Mouse (Mus musculus): ENCODE measurements around the gene Zmynd19. TPM values are rescaled to one million over a fixed set of nuclear protein-coding genes. Genes with fewer than 3 reads are reported as not detected.

Zmynd19 gene
- polyA plus RNA-seq, 1 experiment from 2014 or later, result 31.1 TPM

DNA sequence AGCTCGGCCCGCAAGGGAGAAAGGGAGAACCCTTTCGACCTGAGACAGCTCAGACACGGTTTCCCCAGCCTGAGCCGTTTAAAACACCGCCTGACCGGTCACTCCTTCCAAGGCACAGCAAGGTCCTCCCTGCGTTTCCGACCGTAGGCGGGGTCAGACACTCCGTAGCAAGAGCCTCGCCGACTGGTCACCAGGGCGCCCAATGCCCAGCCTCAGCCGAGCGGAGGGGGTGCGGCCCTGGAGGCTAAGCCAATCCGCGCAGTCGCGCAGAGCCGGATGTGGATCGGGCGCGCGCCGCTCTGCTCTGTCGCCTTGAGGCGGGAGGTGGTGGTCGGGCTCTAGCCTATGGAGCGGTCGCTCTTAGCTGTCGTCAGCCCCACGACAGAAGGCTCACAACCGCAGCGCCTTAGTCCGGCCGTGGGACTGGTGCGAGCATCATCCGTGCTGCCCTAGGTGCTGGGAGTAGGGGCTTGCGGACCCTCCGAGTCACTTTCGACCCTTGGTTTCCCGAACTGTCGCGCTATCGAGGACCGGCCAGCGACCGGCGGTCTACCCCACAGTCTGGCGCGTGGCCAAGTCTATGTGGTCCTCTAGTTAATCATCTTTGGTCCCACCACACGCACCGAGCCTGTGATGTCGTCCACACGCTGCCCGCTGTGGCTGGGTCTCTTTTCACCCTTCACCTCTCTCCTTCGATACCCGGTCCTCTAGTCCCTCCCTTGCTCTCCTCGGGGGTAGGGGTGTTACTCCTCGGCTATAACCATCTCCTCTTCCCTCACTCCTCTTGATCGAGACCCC is 25.5 kb downstream of the Zmynd19 start, which contains the start of gene Mrpl41:
Gene Mrpl41 (minus strand): TSS at position 193 of the 798 bp plus-strand sequence.
- in situ Hi-C loops (cut with MboI; ENCODE audit: low pct_unique_long_range_greater_than_20kb), result no loop called here
- ATAC-seq, result peak; percentile 95
- ChIA-PET POLR2A (interaction anchor here (0.6 to 2.4 kb wide), 3 partner anchors 12 to 15 kb away, joined by 3 to 7 read pairs (median 3); no protein-coding TSS in a partner anchor), CTCF (no interaction called here)
- no peak for TF ChIP-seq CTCF (IDR thresholded peaks at IDR 0.05)
- no peaks in the 10 kb centered on the region for H3K27me3 ChIP-seq
- DNase-seq (ENCODE audit: low read depth, low spot score), result peak; percentile 73

DNA sequence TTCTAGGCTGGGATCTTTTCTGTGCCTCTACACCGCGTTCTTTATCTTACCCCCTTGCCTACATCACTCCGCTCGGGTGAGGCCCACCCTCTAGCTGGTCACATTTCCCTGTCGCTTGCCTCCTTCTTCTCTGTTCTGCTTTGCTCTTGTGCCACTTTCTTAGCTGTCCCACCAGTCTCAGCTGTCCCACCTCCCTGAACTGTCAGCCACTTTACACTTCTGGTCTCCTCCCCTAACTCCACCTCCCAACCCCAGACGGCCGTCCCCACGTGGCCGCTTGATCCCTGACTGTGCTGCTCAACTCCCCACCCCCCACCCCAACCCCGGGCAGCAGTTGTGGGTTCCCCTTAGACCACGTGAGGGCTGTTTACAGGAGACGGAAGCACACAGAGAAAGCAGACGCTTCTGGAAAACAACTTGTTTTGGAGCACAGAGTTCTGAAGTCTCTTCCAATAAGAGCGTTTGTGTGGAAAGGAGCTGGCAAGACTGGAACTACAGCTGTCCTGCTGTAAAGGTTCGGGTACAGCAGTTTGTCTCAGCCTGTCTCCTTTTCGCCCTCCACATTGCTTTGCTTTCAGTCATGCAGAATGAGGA is 26.2 kb downstream of the Zmynd19 start, which contains the start of gene Pnpla7:
Gene Pnpla7 (plus strand): TSS at position 330 of the 594 bp plus-strand sequence.
- POLR2A ChIA-PET, result interaction anchor here (1.1 kb wide), 1 partner anchor 12 kb away, joined by 3 read pairs; no protein-coding TSS in a partner anchor
- CTCF ChIA-PET, result interaction anchor here (1.1 kb wide), 1 partner anchor 15 kb away, joined by 4 read pairs; no protein-coding TSS in a partner anchor
- TF ChIP-seq CTCF (IDR thresholded peaks at IDR 0.05), result no peak
- peak; percentile 49 for ATAC-seq
- in situ Hi-C loops (cut with MboI; ENCODE audit: low pct_unique_long_range_greater_than_20kb), result no loop called here
- DNase-seq (ENCODE audit: low read depth, low spot score), result peak; percentile 34
- no peaks in the 10 kb centered on the region for H3K27me3 ChIP-seq

DNA sequence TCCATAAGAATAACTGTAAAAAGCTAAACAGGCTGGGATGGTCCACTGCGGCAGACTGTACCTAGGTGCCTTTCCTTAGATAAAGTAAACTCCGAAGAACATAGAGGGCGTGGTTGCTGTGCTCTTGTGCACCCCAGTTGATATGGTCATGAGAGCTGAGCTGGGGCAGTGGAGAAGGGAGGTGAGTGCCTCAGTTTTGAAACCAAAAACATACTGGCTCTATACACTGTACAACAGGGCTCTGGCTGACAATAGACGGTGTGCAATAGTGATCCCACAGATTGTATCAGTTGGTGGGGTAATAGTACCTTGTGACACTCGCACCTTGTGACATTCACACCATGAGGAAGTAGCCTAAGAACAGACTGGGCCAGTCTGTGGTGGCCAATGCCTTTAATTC is 27.4 kb downstream of the Zmynd19 start:
- no peak for TF ChIP-seq CTCF (IDR thresholded peaks at IDR 0.05)
- CTCF ChIA-PET, result interaction anchor here (1.1 kb wide), 1 partner anchor 16 kb away, joined by 4 read pairs; no protein-coding TSS in a partner anchor
- in situ Hi-C loops (cut with MboI; ENCODE audit: low pct_unique_long_range_greater_than_20kb), result no loop called here
- DNase-seq (ENCODE audit: low read depth, low spot score) (no peak), ATAC-seq (no peak)
- POLR2A ChIA-PET, result no interaction called here
- H3K27me3 ChIP-seq, result no peaks in the 10 kb centered on the region

DNA sequence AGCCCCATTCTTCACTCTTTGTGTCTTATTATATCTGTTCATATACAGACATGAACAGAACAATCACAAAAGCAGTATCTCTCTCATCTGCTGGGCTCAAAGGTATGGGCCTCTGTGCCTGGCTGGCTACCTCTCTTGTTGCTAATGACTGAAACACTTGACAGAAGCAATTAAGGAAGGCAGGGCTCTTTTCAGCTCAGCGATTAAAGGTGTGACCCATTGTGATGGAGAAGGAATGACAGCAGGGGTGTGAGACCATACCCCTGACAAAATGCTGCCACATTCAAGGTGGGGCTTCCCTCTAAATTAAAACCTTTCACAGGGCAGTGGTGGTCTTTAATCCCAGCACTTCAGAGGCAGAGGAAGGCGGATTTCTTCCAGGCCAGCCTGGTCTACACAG is 38.2 kb downstream of the Zmynd19 start:
- ChIA-PET CTCF (no interaction called here), POLR2A (interaction anchor here (1.4 kb wide), 1 partner anchor 12 kb away, joined by 3 read pairs; the partner anchor contains the start of gene Pnpla7)
- in situ Hi-C loops (cut with MboI; ENCODE audit: low pct_unique_long_range_greater_than_20kb), result no loop called here
- DNase-seq (ENCODE audit: low read depth, low spot score) (no peak), ATAC-seq (no peak)
- H3K27me3 ChIP-seq, result no peaks in the 10 kb centered on the region
- no peak for TF ChIP-seq CTCF (IDR thresholded peaks at IDR 0.05)

DNA sequence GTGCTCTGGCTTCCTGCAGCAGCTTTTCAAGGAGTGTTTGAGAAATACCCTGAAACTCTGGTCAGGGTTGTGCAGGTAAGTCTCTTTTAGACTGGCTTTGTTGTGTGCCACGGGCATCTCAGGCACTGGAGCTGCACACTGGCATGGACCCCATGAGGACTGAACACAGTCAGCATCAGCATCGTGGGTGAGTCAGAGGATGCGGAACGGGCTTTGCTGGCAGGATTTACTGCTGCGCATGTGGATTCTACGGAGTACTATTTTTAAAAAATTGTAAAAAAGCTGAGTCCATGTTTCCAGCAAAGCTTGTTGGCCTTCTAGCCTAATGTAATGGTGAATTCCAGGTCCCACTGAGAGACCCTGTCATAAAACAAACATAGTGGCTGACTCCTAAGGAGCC is 45.7 kb downstream of the Zmynd19 start:
- ChIA-PET POLR2A (no interaction called here), CTCF (no interaction called here)
- no peak for ATAC-seq
- H3K27me3 ChIP-seq, result no peaks in the 10 kb centered on the region
- DNase-seq (ENCODE audit: low read depth, low spot score), result no peak
- in situ Hi-C loops (cut with MboI; ENCODE audit: low pct_unique_long_range_greater_than_20kb), result no loop called here
- no peak for TF ChIP-seq CTCF (IDR thresholded peaks at IDR 0.05)

DNA sequence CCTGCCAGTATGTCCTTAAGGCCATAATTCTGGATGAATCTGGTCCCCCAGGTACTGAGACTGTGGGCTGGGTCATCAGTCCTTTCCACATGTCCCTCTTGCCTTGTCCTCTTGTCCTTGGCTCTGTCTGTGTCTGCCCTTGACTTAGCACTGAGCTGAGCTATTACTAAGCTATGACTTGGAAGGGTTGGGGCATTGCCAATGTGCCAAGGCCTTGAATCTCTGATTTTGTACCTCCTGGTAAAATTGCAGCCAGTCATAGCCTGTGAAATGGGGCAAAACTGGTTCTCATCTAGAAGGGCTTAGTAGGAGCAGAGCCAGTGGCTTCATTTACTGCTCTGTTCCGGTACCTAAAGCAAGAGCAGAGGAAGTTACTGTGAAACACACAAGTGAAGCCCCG is 46.9 kb downstream of the Zmynd19 start:
- in situ Hi-C loops (cut with MboI; ENCODE audit: low pct_unique_long_range_greater_than_20kb), result no loop called here
- POLR2A ChIA-PET, result no interaction called here
- CTCF ChIA-PET, result no interaction called here
- no peaks in the 10 kb centered on the region for H3K27me3 ChIP-seq
- no peak for ATAC-seq
- no peak for TF ChIP-seq CTCF (IDR thresholded peaks at IDR 0.05)
- DNase-seq (ENCODE audit: low read depth, low spot score), result no peak

DNA sequence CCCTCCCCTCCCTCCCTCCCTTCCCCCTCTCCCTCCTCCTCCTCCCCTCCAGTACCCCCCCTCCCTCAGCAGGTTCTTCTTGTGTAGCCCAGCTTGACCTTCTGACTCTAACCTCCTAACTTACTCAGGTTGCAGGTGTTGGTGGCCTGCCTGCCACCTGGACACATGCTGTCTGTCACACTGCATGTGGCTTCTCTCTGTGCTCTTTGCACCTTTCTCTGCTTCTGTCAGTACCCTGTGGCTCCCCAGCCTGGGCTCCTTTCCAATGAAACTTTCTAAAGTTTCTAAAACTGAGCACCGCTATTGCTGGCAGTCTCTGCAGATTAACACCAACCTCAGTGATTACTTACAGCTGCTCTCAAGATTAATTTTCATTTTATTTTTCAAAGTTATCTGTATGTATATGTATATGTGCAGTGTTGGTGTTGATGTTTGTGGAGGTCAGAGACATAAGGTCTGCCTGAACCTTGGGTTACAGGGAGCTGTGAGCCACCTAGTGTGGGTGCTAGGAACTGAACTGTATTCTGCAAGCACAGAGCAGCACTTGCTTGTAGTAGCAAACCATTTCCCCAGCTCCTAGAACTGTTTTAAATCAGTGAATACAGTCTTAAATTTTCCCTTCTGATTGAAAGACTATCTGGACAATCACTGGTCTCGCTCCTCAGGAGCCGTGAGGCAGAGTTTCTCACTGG is 51.1 kb downstream of the Zmynd19 start:
- ChIA-PET CTCF (interaction anchor here (1.3 kb wide), 1 partner anchor 40 kb away, joined by 3 read pairs; no protein-coding TSS in a partner anchor), POLR2A (interaction anchor here (1.2 kb wide), 1 partner anchor 11 kb away, joined by 5 read pairs; no protein-coding TSS in a partner anchor)
- DNase-seq (ENCODE audit: low read depth, low spot score) (no peak), ATAC-seq (no peak)
- in situ Hi-C loops (cut with MboI; ENCODE audit: low pct_unique_long_range_greater_than_20kb), result no loop called here
- H3K27me3 ChIP-seq, result no peaks in the 10 kb centered on the region
- TF ChIP-seq CTCF (IDR thresholded peaks at IDR 0.05), result peak; percentile 62

DNA sequence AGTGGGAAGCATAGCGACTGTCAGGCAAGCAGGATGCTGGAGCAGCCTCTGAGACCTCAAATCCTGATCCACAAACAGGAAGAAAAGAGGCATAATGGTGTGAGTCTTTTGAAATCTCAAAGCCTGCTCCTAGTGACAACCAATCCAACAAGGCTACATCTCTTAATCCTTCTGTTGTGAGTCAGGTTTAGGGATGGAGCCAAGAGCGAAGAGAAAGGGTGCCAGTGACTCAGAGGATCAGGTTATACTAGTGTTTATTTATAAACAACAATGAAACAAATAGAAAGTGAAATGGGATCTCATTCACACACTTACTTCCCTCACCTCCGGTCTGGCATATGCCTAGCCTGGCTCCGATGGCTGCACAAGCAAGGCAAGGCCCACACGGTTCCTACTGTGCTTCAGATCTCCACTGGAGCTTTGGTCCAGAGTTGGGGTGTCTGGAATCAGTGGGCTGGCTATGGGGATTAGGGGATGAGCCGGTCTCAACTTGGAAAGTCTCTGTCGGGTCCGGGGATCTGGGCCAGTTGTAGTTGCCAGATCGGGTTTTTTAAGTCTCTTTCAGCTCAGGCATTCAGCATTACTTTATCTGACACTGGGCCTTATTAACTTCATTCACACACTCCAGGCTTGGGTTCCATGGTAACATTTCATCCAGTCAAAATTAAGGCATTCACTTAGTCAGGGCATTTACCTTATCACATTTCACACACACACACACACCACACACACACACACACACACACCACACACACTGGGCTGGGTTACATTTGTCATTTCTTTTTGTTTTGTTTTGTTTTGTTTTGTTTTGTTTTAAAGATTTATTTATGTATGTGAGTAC is 54.6 kb downstream of the Zmynd19 start:
- TF ChIP-seq CTCF (IDR thresholded peaks at IDR 0.05), result no peak
- POLR2A ChIA-PET, result interaction anchor here (0.6 kb wide), 1 partner anchor 39 kb away, joined by 3 read pairs; no protein-coding TSS in a partner anchor
- CTCF ChIA-PET, result no interaction called here
- no peaks in the 10 kb centered on the region for H3K27me3 ChIP-seq
- in situ Hi-C loops (cut with MboI; ENCODE audit: low pct_unique_long_range_greater_than_20kb), result no loop called here
- no peak for DNase-seq (ENCODE audit: low read depth, low spot score)
- no peak for ATAC-seq

DNA sequence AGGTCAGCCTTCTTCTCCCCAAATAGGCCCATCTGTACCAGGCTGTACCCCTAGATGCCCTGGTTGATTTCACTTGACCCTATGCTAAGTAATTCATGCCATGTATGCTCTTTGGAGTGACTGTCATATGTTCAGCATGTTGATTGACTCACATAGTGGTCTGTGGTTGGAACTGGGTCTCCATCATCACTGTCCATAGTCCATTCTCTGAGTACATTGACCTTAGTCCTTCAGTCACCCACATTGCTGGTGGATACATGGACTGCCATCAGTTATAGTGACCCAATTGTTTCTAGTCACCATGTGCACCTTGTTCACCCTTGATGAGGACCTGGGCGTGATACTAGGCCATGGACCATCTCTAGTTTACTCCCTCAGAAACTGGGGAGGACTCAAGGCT is 57.2 kb downstream of the Zmynd19 start:
- ChIA-PET CTCF (no interaction called here), POLR2A (no interaction called here)
- no peaks in the 10 kb centered on the region for H3K27me3 ChIP-seq
- ATAC-seq (no peak), DNase-seq (ENCODE audit: low read depth, low spot score) (no peak)
- in situ Hi-C loops (cut with MboI; ENCODE audit: low pct_unique_long_range_greater_than_20kb), result no loop called here
- TF ChIP-seq CTCF (IDR thresholded peaks at IDR 0.05), result no peak

DNA sequence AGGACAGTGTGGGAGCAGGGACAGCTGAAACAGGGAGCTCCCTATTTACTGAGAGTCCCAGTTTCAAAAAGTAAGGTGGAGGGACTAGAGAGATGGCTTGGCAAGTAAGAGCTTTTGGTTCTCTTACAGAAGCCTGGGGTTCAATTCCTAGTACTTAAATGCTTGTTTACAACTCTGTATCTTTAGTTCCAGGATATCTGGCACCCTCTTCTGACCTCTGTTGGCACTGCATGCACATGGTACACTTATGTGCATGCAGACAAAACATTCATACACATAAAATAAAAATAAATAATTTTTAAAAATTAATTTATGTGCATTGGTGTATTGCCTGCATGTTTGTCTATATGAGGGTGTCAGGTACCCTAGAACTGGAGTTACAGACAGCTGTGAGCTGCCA is 58.7 kb downstream of the Zmynd19 start:
- H3K27me3 ChIP-seq, result no peaks in the 10 kb centered on the region
- TF ChIP-seq CTCF (IDR thresholded peaks at IDR 0.05), result peak; percentile 48
- ChIA-PET CTCF (interaction anchor here (1.0 to 1.3 kb wide), 2 partner anchors 11 to 14 kb away, joined by 3 read pairs; no protein-coding TSS in a partner anchor), POLR2A (interaction anchor here (0.6 kb wide), 1 partner anchor 981 kb away, joined by 4 read pairs; no protein-coding TSS in a partner anchor)
- DNase-seq (ENCODE audit: low read depth, low spot score) (no peak), ATAC-seq (no peak)
- in situ Hi-C loops (cut with MboI; ENCODE audit: low pct_unique_long_range_greater_than_20kb), result no loop called here

Other genes starting within 250 kb of the Zmynd19 start
- gene Cacna1b, start 186.6 kb upstream of the Zmynd19 start, polyA plus RNA-seq (2021), result 0.42 TPM
- gene Ehmt1, start 30.2 kb upstream of the Zmynd19 start, polyA plus RNA-seq (2021), result 43.4 TPM
- gene Arrdc1, start 14.5 kb upstream of the Zmynd19 start, polyA plus RNA-seq (2021), result 36.4 TPM
- 22.1 TPM for gene Dph7, start 12.6 kb downstream of the Zmynd19 start, polyA plus RNA-seq (2021)
- gene Mrpl41, start 25.3 kb downstream of the Zmynd19 start, polyA plus RNA-seq (2021), result 47.6 TPM
- gene Pnpla7, start 26.2 kb downstream of the Zmynd19 start, polyA plus RNA-seq (2021), result 16.6 TPM
- 120 TPM for gene Nsmf, start 104.6 kb downstream of the Zmynd19 start, polyA plus RNA-seq (2021)
- gene Entpd8, start 130.5 kb downstream of the Zmynd19 start, polyA plus RNA-seq (2021), result not detected
- not detected for gene Noxa1, start 145.4 kb downstream of the Zmynd19 start, polyA plus RNA-seq (2021)
- 0.12 TPM for gene Nrarp, start 231.0 kb downstream of the Zmynd19 start, polyA plus RNA-seq (2021)
- gene Tor4a, start 247.1 kb downstream of the Zmynd19 start, polyA plus RNA-seq (2021), result 7.0 TPM